Mouse (Mus musculus) thymus, adult 18-20 months (tissue): ENCODE measurements at regions not wholly inside any gene's neighbourhood (a gene's known extent, or its start where the extent isn't known, plus 50 kb on each side); places are given as distances from the start of the nearest gene placed in this dataset.

Experiments
- DNase-seq, 2 experiments: peaks; one replicate each; pipeline ENCODE4 v3.0.0; 2022; ENCODE audit warnings: mixed read lengths in 2 of 2

DNA sequence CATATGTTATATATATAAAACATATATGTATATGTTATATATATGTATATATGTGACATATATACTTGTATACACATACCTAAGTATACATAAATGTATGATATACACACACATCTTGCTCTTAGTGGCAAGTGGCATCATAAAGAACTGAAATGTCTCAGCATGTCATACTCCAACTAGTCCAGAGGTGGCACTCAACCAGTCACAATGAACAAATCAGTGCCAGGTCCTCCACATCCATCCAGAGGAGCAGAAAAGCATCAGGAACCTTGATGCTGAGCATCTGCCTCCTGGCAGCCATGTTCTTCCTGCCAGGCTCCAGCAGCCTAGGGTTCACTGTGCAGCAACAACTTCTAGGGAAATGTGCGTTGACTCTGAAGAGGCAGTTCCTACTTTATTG is 405.2 kb upstream of the Mki67 start:
- DNase-seq, result no peak

DNA sequence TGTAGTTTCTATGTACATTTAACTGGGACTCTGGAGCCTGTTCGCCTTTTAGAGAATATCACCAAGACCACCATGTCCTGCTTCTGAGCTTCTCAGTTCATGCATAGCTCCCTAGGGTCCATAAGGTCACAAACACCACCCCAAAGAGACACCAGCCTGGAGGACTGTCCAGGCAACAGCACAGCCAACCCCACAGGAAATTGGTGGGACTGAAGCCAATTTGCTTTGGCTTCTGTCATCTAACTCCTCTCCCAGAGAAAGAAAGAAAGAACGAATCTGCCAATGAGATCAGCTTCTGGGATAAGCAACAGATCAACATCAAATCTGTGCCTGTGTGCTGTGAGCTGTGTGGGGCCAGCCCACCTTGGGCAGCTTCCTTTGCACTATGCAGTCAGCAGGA is 408.6 kb upstream of the Mki67 start:
- no peak for DNase-seq

- no peak for DNase-seq
These were observed 410.2 kb upstream of the Mki67 start for GRCm38 (mm10) chr7:136126393-136126792.

- DNase-seq, result no peak
These were observed 411.4 kb upstream of the Mki67 start for GRCm38 (mm10) chr7:136127576-136127975.

DNA sequence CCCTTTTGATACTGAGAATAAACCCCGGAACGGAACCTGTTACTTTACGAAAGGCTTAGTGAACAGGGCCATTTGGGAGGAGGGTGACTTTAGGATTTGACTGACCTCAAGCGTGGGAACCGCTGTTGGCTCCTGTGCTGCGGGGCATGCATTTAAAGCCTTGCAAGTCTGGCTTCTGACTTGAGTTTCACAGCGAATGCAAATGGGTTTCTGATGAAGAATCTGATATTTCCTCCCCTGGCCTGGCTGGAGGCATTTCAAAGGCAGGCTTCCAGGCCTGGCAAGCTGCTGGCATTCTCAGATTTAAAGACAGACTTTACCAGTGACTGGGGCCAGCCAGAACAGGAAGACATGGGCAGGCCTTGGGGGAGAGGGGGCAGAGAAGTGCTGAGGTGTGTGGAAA is 413.6 kb upstream of the Mki67 start:
- no peak for DNase-seq

DNA sequence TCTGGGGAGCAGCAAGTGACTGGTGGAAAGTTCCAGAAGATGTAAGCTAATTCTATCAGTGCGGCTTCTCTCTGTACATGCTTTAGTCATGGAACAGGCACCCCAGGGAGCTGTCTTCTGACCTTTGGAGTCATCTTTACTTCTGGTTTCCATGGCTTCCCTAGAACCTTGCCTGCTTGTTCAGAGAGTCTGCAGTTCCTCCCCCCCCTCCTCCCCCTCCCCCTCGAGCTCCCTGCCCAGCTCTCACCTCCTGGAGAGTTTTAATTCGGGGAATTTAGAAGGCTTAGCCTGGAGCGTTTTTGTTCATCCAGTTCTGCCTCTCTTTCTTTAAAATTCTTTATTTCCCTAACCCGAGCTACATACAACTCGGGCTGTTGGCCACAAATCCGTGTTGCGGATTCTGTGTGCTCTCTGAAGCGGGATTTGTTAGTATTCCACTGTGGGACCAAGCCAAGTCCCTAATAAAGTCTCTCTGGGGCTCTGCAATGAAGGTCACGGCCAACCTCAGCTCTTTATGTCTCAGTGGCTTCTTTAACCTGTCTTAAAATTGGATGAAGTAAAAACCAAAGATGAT is 414.6 kb upstream of the Mki67 start:
- DNase-seq, result no peak

GRCm38 (mm10) chr7:136132976-136133375 is 416.8 kb upstream of the Mki67 start:
- DNase-seq, result no peak

GRCm38 (mm10) chr7:136136666-136137065 is 420.5 kb upstream of the Mki67 start:
- no peak for DNase-seq

DNA sequence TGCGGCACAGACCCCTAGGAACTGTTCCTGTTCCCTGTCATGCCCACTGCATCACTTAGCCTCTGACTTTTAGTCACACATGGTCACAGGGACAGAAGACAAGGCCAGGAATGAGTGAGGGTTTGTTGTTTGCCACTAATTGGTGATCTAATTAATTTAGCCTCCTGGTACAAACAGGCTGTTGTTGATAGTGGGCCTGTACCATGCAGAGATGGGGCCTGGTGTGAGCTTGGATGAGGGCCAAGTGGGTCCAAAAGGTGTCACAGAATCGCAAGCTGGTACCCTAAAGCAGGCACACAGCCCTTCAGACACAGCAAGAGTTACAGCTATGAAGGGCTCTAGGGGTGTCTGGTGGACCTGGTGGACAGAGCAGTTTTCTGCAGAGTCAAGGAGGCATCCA is 421.2 kb upstream of the Mki67 start:
- no peak for DNase-seq

- DNase-seq, result no peak
These were observed 421.9 kb upstream of the Mki67 start for GRCm38 (mm10) chr7:136137831-136138602.

DNA sequence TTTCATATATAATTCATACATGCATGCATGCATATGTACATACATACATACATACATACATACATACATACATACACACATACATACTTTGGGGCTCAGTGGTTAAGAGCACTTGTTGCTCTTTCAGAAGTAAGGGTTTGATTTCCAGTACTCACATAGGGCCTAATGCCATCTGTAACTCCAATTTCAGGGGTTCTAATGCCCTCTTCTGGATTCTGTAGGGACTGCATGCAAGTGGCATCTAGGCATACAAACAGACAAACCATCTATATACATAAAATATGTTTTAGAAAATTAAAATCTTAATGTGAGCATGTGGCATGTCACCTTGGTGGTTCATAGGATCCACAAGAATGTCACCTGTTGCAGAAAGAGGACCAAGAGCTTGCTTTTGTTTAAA is 426.7 kb upstream of the Mki67 start:
- no peak for DNase-seq

GRCm38 (mm10) chr7:136150196-136150595 is 434.0 kb upstream of the Mki67 start:
- DNase-seq, result no peak

- DNase-seq, result no peak
These were observed 435.3 kb upstream of the Mki67 start for GRCm38 (mm10) chr7:136151301-136151930.

GRCm38 (mm10) chr7:136152470-136152869 is 436.3 kb upstream of the Mki67 start:
- no peak for DNase-seq

- DNase-seq, result no peak
These were observed 437.5 kb upstream of the Mki67 start for GRCm38 (mm10) chr7:136153621-136154020.

DNA sequence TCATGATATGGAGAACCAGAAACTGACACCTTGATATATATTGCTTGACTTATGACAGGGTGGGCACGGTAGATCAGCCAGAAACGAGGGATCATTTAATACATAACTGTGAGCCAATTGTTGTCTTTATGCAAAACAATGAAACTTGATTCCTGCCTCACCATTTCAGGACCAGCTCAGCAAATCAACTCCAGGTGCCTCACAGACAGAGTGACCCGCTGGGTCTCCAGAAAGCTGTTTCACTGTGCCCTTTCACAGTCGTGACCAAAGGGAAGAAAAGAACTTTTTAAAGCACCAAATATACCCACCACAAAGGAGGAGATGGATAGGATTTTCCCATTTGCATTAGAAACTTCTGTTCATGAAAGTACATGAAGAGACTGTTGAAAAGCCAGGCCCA is 443.0 kb upstream of the Mki67 start:
- no peak for DNase-seq

DNA sequence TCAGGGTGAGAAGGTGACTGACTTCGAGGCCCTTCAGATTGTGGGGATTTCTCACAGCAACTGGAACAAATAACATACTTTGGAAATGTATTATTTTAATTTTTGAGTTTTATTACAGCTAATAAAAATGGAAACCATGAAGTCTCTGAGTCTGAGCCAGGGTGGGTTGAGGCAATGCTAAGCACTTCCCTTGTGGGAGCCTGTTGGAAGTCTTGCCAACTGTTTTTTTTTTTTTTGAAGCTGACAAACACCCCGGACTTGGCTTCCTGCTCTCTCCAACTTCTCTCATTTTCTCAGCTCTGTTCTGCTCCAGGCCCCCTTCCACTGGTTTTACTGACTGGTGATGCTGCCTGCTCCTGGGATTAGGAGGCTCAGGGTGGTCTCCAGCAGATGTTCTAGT is 445.4 kb upstream of the Mki67 start:
- no peak for DNase-seq

- no peak for DNase-seq
These were observed 448.7 kb upstream of the Mki67 start for GRCm38 (mm10) chr7:136164834-136165233.

GRCm38 (mm10) chr7:136169261-136169660 is 453.1 kb upstream of the Mki67 start:
- DNase-seq, result no peak

- DNase-seq, result no peak
These were observed 460.2 kb upstream of the Mki67 start for GRCm38 (mm10) chr7:136176373-136176772.

DNA sequence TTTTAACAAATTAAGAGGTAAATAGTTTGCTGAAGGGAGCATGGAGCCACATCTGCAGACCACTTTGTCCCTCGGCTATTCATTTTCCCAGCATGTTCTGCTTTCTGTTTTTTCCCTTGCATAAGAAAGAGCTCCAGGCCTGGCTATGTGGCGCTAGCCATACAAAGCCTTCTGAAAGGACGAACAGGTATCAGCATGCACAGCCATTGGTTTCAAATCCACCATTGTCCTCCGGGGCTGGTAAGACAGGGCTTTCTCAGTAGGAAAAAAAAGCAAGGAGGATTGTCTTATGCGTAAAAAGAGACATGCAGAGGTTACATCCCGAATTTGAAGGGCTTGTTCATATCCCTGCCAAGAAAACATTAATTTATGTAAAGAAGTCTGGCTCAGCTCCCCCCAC is 464.8 kb upstream of the Mki67 start:
- no peak for DNase-seq

DNA sequence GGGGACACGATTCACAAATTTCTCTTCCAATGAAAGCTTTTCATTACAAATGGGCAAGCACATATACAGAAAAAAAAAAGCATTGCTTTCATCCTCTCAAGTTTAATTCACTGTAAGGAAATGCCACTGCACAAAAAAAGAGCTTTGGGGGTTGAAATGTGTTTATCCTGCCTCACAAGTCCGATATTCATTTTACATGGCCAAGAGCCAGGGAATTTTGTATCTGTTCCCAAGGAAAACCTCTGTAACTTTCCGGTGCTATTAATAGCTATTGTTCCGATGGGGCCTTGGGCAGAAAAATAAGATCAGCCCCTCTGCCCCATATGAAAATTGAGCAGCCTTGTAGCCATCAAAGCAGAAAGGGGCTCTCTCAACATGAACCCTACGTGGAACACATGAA is 465.9 kb upstream of the Mki67 start:
- no peak for DNase-seq

DNA sequence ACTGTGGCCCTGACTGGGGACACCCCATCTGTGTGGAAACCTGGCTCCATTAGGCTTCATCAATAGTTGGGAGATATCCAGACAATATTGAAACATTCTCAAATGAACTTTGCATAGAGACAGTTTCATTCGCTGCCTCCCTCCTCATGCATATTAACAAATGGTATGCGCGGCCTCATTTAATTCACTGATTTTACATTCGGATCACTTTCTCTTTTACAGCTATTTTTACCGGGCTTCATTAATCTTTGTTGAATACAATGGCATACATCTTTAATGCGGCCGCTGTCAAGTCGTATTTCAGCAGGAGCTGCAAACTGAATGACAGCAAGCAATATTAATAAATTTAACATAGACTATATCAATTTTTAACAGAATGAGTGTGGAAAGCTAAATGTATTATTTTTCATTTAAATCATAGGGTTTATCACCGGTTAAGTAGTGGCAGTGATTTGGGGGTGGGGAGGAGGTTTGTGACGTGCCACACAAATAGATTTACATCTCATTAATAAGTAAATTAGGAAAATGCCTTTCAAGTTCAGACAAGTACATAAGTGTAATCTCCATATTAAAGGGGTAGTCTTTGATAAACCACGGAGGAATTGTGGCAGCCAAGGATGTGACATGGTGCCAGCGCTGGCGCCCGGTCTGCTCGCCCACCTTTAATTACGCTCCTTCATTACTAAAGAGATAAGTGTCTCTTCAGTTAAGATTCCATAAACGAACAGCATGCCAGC is 480.4 kb upstream of the Mki67 start:
- no peak for DNase-seq

- DNase-seq, result no peak
These were observed 492.7 kb upstream of the Mki67 start for GRCm38 (mm10) chr7:136208879-136209278.
